Mouse (Mus musculus) heart, adult 11 months (tissue): ENCODE data around the gene Uggt1.

Experiments
- DNase-seq: peaks from one replicate; pipeline ENCODE4 v3.0.0; 2022

Uggt1 gene

GRCm38 (mm10) chr1:36244058-36244827 is at the start of gene Uggt1:
Uggt1 (minus strand) TSS chr1:36244720.
- DNase-seq: peak; percentile 99

GRCm38 (mm10) chr1:36293470-36293869 is 49.0 kb upstream of the Uggt1 start:
- no peak for DNase-seq

DNA sequence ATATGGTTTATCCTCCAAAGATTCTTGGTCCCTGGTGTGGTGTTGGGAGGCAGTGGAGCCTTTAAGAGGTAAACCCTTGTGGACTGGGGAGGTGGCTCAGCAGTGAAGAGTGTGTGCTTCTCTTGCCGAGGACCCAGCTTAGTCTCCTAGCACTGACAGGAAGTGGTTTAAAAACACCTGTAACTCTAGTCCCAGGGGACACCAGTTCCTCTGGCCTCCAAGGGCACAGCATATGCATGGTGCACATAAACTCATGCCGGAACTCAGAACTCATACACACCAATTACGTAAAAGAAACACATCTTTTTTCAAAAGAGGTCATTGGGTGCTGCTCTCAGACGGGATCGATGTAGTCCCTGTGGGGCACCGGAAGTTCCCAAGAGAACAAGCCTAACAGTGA is 37.3 kb upstream of the Uggt1 start:
- peak; percentile 88 for DNase-seq

GRCm38 (mm10) chr1:36280938-36281337 is 36.4 kb upstream of the Uggt1 start:
- DNase-seq: no peak

DNA sequence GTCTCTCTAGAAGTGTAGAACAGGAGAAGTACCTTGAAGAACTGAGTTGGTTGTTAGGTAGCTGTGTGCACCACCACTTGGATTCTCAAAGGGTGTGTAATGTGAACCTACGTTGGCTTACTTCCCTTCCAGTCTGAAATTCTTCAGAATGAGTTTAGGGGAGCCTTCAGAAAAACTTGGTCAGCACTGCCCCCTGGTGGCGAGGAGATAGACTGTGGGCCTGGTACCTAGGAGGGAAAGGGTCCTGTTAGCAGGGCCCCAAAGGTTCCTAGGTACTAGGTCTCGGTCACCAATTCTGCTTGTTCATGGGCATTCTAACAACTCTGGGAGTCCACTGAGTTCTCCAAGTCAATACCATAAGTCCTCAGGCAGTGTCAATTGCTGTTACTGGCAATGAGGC is 34.7 kb upstream of the Uggt1 start:
- DNase-seq: peak; percentile 95

GRCm38 (mm10) chr1:36277267-36278060 is 32.9 kb upstream of the Uggt1 start:
- DNase-seq: peak; percentile 98

DNA sequence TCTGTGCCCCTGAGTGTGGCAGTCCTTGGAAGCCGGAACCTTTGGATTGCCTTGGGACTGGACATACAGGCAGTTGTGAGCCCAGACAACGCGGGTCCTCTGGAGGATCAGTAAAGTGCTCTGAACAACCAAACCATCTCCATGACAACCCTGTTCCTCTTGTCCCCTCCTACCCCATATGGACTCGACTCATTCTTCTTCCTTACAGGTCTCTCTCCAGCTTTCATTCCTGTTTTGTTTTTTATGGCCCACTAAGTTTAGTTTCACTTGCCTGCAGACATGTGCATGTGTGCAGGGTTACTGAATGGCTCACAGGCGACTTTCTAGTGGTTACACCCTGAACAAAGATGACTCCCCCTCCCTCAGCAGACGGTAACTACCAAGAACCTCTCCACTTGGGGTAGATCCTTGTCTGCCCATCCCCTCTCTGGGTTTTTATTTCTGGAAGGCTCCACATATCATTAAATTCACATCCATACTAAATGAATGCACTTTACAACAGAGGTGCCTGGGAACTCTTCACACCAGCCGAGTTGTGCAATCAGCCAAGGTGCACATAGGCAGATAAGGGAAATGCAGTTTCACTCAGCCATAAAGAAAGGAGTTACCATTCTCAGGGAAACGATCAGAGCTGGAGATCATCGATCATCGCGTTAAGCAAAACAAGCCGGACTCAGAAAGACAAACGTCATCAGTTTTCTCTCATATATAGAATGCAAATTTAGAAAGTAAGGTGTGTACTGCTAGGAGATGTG is 31.3 kb upstream of the Uggt1 start:
- DNase-seq: no peak

GRCm38 (mm10) chr1:36274455-36274854 is 29.9 kb upstream of the Uggt1 start, which contains the start of gene Neurl3:
Neurl3 (minus strand) TSS chr1:36274679.
- DNase-seq: peak; percentile 84

DNA sequence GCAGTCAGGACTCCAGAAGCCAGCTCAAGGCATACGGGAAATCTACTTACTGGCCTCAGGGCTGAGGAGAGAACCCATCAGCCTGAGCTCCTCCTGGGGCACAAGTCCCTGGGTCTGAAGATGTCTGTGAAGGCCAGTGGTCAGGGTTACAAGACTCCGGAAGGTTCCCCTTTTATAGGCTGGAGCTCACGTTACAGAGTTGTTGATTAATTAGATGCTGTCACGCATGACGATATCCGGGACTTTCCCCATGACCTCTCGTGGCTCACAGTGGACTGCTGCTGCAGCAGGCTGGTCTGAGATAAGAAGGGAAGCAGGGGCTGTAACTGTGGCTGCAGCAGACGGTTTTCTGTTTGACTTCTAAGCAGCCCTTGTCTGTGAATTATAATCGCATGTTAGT is 28.8 kb upstream of the Uggt1 start:
- peak; percentile 98 for DNase-seq

- DNase-seq: peak; percentile 97
Observed at GRCm38 (mm10) chr1:36272546-36272945, 28.0 kb upstream of the Uggt1 start.

- peak; percentile 90 for DNase-seq
Observed at GRCm38 (mm10) chr1:36271516-36272230, 27.2 kb upstream of the Uggt1 start.

DNA sequence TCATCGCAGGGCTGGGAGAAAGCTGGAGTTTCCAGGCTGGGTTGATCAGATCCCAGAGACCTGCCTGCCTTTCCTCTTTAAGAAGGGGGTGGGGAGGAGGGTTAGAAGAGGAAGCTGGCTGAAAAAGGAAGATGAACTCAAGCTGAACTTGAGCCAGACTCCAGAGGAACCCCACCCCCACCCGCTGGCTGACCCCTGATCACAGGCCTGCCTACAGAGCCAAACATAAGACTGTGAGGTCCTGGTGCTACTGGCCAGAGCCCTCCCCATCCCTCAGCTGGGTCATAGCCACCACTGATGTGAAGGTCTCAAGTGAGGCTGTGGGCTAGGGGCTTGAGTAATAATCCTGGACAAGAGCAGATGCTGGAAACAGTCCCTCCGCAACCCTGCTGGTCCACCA is 26.1 kb upstream of the Uggt1 start:
- DNase-seq: peak; percentile 98

GRCm38 (mm10) chr1:36269121-36269795 is 24.7 kb upstream of the Uggt1 start:
- no peak for DNase-seq

- no peak for DNase-seq
Observed at GRCm38 (mm10) chr1:36267595-36267994, 23.1 kb upstream of the Uggt1 start.

DNA sequence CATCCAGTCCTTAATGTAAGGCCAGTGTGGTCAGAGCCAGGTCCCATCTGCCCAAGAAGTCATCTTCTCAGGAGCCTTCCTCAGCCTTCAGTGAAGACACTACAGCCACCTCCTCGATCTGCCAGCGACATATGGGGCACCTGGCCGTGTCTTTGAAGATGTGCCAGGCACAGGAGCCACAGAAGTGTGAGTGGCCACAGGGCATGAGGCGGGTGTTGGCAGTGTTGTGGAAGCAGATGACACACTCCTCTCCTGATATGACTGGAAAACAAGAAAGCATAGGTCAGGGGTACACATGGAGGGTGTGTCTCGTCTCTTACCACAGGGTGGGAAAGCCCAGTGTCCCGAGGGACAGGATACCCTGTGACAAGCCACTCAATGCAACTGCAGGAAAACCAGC is 21.8 kb upstream of the Uggt1 start:
- DNase-seq: no peak

GRCm38 (mm10) chr1:36263833-36264488 is 19.4 kb upstream of the Uggt1 start:
- peak; percentile 98 for DNase-seq

DNA sequence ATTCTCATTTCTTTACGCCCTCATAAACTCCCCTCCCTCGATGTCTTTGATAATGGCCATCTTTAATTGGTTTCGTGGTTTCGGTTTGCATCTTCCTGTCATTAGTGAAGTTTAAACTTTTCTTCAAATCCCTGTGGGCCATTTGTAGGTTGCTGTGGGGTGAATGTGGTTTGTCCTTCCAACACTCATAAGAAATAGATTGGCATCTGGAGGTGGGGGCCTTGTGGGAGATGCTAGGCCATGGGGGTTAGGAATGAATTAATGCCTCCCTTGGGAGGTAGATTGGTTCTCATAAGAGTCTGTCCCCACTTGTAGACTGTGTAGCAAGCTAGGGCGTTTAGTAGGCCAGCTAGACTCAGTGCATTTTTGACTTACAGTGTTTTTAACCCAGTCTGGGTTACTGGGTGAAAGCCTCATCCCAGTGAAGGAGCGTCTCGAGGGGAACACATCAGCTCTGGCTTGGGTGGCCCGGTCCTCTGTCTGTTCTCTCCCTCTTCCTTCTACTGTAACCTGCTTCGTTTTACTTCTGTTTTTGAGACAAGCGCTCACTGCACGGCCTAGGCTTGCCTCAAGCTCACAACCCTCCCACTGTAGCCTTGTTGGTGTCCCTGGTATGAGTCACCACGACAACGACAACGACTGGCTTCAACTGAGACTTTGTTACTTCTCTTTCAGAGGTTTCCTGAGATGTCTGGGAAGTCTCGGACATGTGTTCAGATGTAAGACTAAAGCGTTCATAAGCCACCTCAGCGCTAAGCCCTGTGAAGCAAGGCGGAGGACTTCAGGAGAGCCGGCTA is 17.4 kb upstream of the Uggt1 start:
- peak; percentile 97 for DNase-seq

DNA sequence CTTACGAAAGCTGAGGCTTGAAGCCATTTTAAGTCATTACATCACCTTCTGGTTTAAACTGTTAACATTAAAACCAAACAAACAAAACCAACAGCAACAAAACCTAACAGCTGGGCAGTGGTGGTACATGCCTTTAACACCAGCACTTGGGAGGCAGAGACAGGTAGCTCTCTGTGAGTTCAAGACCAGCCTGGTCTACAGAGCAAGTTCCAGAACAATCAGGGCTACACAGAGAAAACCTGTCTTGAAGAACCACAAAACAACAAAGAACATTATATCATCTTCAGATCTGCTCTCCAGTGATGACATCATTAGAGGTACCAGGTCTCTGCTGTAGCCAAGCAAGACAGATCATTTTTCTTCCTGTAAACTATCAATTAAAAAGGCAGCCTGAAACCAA is 15.9 kb upstream of the Uggt1 start:
- peak; percentile 70 for DNase-seq

DNA sequence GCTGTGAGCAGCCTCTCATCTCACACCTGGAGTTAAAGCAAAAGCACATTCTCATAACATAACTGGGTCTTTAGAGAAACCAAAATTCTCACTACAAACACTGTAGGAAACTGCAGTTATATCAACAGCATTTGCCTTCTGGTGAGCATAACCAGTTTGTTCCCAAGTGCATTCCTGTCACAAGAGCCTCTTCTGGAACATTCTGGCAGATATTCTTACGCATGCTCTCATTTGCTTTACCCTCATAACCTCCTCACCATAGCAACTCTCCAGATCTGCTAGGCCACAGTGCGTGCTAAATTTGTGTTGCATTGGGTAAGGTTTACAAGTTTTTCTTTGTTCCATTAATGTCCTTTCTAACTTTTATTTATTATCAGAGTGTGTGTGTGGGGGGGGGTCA is 14.8 kb upstream of the Uggt1 start:
- no peak for DNase-seq

DNA sequence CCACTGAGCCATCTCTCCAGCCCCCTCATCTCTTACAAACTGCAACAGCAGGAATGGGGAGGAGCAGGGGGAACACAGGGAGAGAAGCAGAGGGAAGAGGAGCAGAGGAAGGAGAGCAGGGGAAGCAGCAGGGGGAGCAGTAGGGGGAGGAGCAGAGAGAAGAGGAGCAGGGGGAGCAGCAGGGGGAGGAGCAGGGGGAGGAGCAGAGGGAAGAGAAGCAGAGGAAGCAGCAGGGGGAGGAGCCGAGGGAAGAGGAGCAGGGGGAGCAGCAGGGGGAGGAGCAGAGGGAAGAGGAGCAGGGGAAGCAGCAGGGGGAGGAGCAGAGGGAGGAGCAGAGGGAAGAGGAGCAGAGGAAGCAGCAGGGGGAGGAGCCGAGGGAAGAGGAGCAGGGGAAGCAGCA is 14.1 kb upstream of the Uggt1 start:
- no peak for DNase-seq

GRCm38 (mm10) chr1:36257276-36257675 is 12.8 kb upstream of the Uggt1 start:
- peak; percentile 68 for DNase-seq
